Mouse (Mus musculus): ENCODE measurements around the gene Fbxw4. TPM values are rescaled to one million over a fixed set of nuclear protein-coding genes. Genes with fewer than 3 reads are reported as not detected.

Gene Fbxw4
- polyA plus RNA-seq (2012), result 28.1 and 30.7 TPM in 2 replicates

DNA sequence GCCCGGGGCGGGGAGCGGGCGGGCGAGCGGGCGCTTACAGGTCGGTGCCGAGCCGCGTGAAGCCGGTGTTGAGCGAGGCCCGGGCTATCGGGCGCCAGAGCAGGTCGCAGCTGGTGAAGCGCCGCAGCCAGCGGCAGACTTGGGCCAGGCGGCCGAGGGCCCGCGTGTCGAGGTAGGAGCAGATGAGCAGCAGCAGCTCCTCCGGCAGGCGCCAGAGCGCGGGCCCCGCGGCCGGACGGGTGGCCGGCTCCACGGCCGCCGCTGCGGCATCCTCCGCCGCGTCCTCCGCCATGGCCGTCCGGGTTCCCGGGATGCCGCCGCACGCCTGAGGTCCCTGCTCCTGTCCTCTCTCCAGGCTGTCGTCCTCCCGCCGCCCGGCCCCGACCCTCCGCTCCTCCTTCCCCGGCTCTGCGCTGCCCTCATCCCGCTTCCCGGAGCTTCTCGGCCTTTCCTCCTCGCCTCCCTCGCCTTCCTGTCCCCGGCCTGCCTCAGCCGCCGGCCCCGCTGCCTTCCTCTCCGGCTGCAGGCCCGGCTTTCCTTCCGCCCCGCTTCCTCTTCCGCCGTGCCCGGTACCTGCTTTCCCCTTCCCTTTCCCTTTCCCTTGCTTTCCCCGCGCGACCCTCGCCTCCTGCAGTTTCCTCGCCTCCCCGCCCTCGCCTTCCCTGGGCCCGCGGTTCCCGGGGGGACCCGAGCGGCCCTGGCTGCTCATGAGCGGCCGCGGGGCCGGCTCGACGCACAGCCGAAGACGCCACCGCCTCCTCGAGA is at the start of gene Fbxw4:
Fbxw4 (minus strand) TSS at position 575 of the 765 bp plus-strand sequence.

DNA sequence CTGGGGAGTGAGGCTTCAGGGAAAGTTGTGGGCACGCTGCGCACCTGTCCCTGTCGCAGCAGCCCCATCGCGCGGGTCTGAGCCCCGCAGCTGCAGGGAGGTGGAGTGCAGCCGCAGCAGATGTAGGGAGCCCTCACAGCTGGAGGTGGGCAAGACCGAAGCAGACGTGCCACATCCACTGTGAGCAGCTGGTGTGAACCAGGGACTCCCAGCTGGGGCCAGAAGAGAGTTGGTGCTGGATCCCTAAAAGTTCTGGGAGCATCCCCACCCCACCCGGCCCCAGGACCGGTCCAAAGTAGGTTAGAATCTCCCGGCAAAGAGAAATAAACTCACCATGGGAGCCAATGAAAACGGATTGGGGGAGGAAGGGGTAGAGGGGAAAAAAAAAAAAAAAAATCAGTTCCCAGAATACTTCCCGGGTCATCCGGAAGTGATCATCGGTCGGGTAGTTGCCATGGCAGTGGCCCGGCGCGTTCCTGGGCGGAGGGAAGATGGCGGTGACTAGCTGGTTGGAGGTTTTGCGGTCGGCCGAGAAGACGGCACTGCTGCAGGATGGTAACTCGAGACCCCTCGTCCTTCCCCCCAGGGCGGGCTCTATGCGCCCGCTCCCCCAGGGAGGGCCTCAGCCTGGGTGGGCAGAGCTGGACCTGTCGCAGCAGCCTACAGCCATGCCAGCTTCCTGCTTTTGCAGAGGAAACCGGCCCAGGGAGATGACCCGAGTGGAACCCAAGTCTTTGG is 99.8 kb downstream of the Fbxw4 start, which contains the start of the genes Poll and Gm17018:
Poll (minus strand) TSS at position 379 of the 738 bp plus-strand sequence.
Gm17018 (plus strand) TSS at position 463 of the 738 bp plus-strand sequence.

Other genes starting within 250 kb of the Fbxw4 start
- 17.6 and 19.5 TPM in 2 replicates for gene Poll, start 99.8 kb downstream of the Fbxw4 start, polyA plus RNA-seq (2012)
- 24.7 and 28.4 TPM in 2 replicates for gene Gm17018, start 99.7 kb downstream of the Fbxw4 start, polyA plus RNA-seq (2012)
- 0.74 TPM in 1 of 2 replicates, not detected in the other for gene Fgf8, start 82.6 kb upstream of the Fbxw4 start, polyA plus RNA-seq (2012)
- gene Npm3, start 89.3 kb upstream of the Fbxw4 start, polyA plus RNA-seq (2012), result 163 and 166 TPM in 2 replicates
- 28.3 and 34.3 TPM in 2 replicates for gene Mgea5, start 123.5 kb upstream of the Fbxw4 start, polyA plus RNA-seq (2012)
- 0.27 and 0.37 TPM in 2 replicates for gene Kcnip2, start 155.7 kb upstream of the Fbxw4 start, polyA plus RNA-seq (2012)

All from megakaryocyte-erythroid progenitor cell, adult 5 weeks (primary cell).